Mouse (Mus musculus) MEL (cell line): ENCODE measurements around the gene Nrxn3. TPM values are rescaled to one million over a fixed set of nuclear protein-coding genes. Genes with fewer than 3 reads are reported as not detected.

ENCODE experiments used
- DNase-seq: peaks from one replicate; pipeline ENCODE4 v3.0.0; 2011; ENCODE audit warnings: low read depth, low spot score
- H3K27ac ChIP-seq: 2 replicates; pipeline ENCODE4 v1.5.1; 2012; ENCODE audit warnings: low read depth, mild to moderate bottlenecking, control low read depth, low read length, moderate library complexity; ENCODE audit not compliant: control insufficient read depth
- H3K27me3 ChIP-seq, 2 experiments: fragments of 150-350 bp in 1 of 2; sonication (generic) in 1 of 2; 2 replicates each; pipeline ENCODE4 v1.6.1; 2012; ENCODE audit warnings: low read length in 2 of 2, mild to moderate bottlenecking in 2 of 2, improper control_type of control experiment in 1 of 2, moderate library complexity in 1 of 2; ENCODE audit not compliant: insufficient read depth in 2 of 2, control insufficient read depth in 1 of 2
- H3K36me3 ChIP-seq, 2 experiments: 2 replicates each; pipeline ENCODE4 v1.6.1; 2012 to 2014; ENCODE audit warnings: low read length in 2 of 2, improper control_type of control experiment in 1 of 2, inconsistent platforms in 1 of 2, mild to moderate bottlenecking in 1 of 2; ENCODE audit not compliant: insufficient read depth in 2 of 2, control insufficient read depth in 1 of 2
- H3K4me1 ChIP-seq, 2 experiments: fragments of 150-350 bp in 1 of 2; sonication (generic) in 1 of 2; 2 replicates each; pipeline ENCODE4 v1.6.1; 2012; ENCODE audit warnings: low read length in 2 of 2, improper control_type of control experiment in 1 of 2, mild to moderate bottlenecking in 1 of 2; ENCODE audit not compliant: insufficient read depth in 2 of 2, control insufficient read depth in 1 of 2
- H3K4me3 ChIP-seq, 2 experiments: fragments of 150-350 bp in 1 of 2; sonication (generic) in 1 of 2; 2 replicates each; pipeline ENCODE4 v1.5.1; 2012; ENCODE audit warnings: low read depth in 2 of 2, low read length in 2 of 2, mild to moderate bottlenecking in 2 of 2, moderate library complexity in 2 of 2, control low read depth in 1 of 2, improper control_type of control experiment in 1 of 2; ENCODE audit not compliant: control insufficient read depth in 1 of 2, insufficient read depth in 1 of 2
- H3K79me2 ChIP-seq: 2 replicates; pipeline ENCODE4 v1.6.1; 2012; ENCODE audit warnings: mild to moderate bottlenecking, low read length, moderate library complexity; ENCODE audit not compliant: control insufficient read depth, poor library complexity, insufficient read depth
- H3K9ac ChIP-seq: 2 replicates; pipeline ENCODE4 v1.6.1; 2012; ENCODE audit warnings: low read depth, mild to moderate bottlenecking, control low read depth, low read length, moderate library complexity; ENCODE audit not compliant: control insufficient read depth, poor library complexity, severe bottlenecking
- H3K9me3 ChIP-seq: fragments of 150-350 bp; sonication (generic); replicated peaks from 2 replicates; pipeline ENCODE4 v1.6.1; 2012; ENCODE audit warnings: mild to moderate bottlenecking, low read length, improper control_type of control experiment, moderate library complexity; ENCODE audit not compliant: insufficient read depth
- BHLHE40 ChIP-seq: IDR thresholded peaks from 2 replicates; pipeline ENCODE4 v1.6.1; 2012; ENCODE audit warnings: low read depth, mild to moderate bottlenecking, inconsistent platforms, low read length, improper control_type of control experiment, borderline replicate concordance
- CHD1 ChIP-seq: IDR thresholded peaks from 2 replicates; pipeline ENCODE4 v1.6.1; 2012; ENCODE audit warnings: low read depth, mild to moderate bottlenecking, inconsistent platforms, low read length, improper control_type of control experiment
- CTCF ChIP-seq, 3 experiments: IDR thresholded peaks in 2 of 3; conservative IDR thresholded peaks in 1 of 3; 2 replicates each; pipeline ENCODE4 v1.5.1; 2011 to 2012; ENCODE audit warnings: low read length in 3 of 3, low read depth in 2 of 3, mild to moderate bottlenecking in 2 of 3, improper control_type of control experiment in 1 of 3, inconsistent platforms in 1 of 3, mixed read lengths in 1 of 3, moderate library complexity in 1 of 3; ENCODE audit not compliant: control insufficient read depth in 1 of 3, insufficient read depth in 1 of 3, poor library complexity in 1 of 3, severe bottlenecking in 1 of 3
- ELF1 ChIP-seq: IDR thresholded peaks from 2 replicates; pipeline ENCODE4 v1.6.1; 2014; ENCODE audit warnings: low read depth, mild to moderate bottlenecking, inconsistent platforms, low read length, improper control_type of control experiment, moderate library complexity
- GATA1 ChIP-seq: IDR thresholded peaks from 2 replicates; pipeline ENCODE4 v1.6.1; 2011; ENCODE audit warnings: low read depth, low read length, improper control_type of control experiment
- HCFC1 ChIP-seq: IDR thresholded peaks from 2 replicates; pipeline ENCODE4 v1.6.1; 2012; ENCODE audit warnings: low read depth, mild to moderate bottlenecking, inconsistent platforms, low read length, improper control_type of control experiment, moderate library complexity
- JUND ChIP-seq: IDR thresholded peaks from 2 replicates; pipeline ENCODE4 v1.6.1; 2011; ENCODE audit warnings: low read depth, mild to moderate bottlenecking, improper control_type of control experiment, low read length
- KAT2A ChIP-seq: conservative IDR thresholded peaks from 2 replicates; pipeline ENCODE4 v1.6.1; 2012; ENCODE audit warnings: low read depth, low read length, improper control_type of control experiment, inconsistent platforms
- MAX ChIP-seq: IDR thresholded peaks from 2 replicates; pipeline ENCODE4 v1.6.1; 2011; ENCODE audit warnings: low read length, improper control_type of control experiment
- MAZ ChIP-seq: IDR thresholded peaks from 2 replicates; pipeline ENCODE4 v1.6.1; 2012; ENCODE audit warnings: low read depth, mild to moderate bottlenecking, inconsistent platforms, low read length, improper control_type of control experiment
- MEF2A ChIP-seq: IDR thresholded peaks from 2 replicates; pipeline ENCODE4 v1.6.1; 2014; ENCODE audit warnings: low read depth, mild to moderate bottlenecking, inconsistent platforms, low read length, improper control_type of control experiment; ENCODE audit not compliant: poor library complexity, insufficient replicate concordance, severe bottlenecking; ENCODE audit errors: extremely low read depth
- MYB ChIP-seq: IDR thresholded peaks from 2 replicates; pipeline ENCODE4 v1.6.1; 2011; ENCODE audit warnings: mild to moderate bottlenecking, low read depth, low read length, improper control_type of control experiment
- NRF1 ChIP-seq: IDR thresholded peaks from 2 replicates; pipeline ENCODE4 v1.6.1; 2014; ENCODE audit warnings: low read depth, mild to moderate bottlenecking, inconsistent platforms, low read length, improper control_type of control experiment, moderate library complexity; ENCODE audit not compliant: poor library complexity, insufficient read depth, severe bottlenecking
- POLR2AphosphoS5 ChIP-seq: IDR thresholded peaks from 2 replicates; pipeline ENCODE4 v1.6.1; 2012; ENCODE audit warnings: low read depth, borderline replicate concordance, mild to moderate bottlenecking, inconsistent platforms, low read length, moderate library complexity, mixed read lengths
- RAD21 ChIP-seq: IDR thresholded peaks from 2 replicates; pipeline ENCODE4 v1.6.1; 2011; ENCODE audit warnings: mild to moderate bottlenecking, low read depth, low read length, improper control_type of control experiment
- SIN3A ChIP-seq: IDR thresholded peaks from 2 replicates; pipeline ENCODE4 v1.6.1; 2012; ENCODE audit warnings: low read length, improper control_type of control experiment, inconsistent platforms
- USF2 ChIP-seq, 2 experiments: IDR thresholded peaks; 2 replicates each; pipeline ENCODE4 v1.6.1; 2011 to 2012; ENCODE audit warnings: improper control_type of control experiment in 2 of 2, low read length in 2 of 2, borderline replicate concordance in 1 of 2, inconsistent platforms in 1 of 2, low read depth in 1 of 2, mild to moderate bottlenecking in 1 of 2; ENCODE audit not compliant: insufficient read depth in 1 of 2
- ZKSCAN1 ChIP-seq: IDR thresholded peaks from 2 replicates; pipeline ENCODE4 v1.6.1; 2012; ENCODE audit warnings: low read depth, mild to moderate bottlenecking, inconsistent platforms, low read length, improper control_type of control experiment, moderate library complexity
- polyA plus RNA-seq, 2 experiments: library from polyadenylated mRNA; stranded (reverse) in 1 of 2; unstranded in 1 of 2; fragments of >175 nt in 1 of 2; fragments of >200 nt in 1 of 2; gene quantifications; 2 replicates each; pipeline versions ENCODE4 v1.2.1 to v1.2.4; 2012; ENCODE audit warnings: low replicate concordance in 2 of 2, low read depth in 1 of 2; ENCODE audit not compliant: insufficient read length in 2 of 2, insufficient read depth in 1 of 2, missing spikeins in 1 of 2
- total RNA-seq: library from RNA; depleted of rRNA; stranded (reverse); fragments of 300-350 nt; gene quantifications from 2 replicates; pipeline ENCODE4 v1.2.3, GENCODE M21; 2012

Gene Nrxn3
- total and polyA plus RNA-seq, 3 experiments, result not detected

GRCm38 (mm10) chr12:89551291-89551690, 828.6 kb downstream of the Nrxn3 start:
- H3K4me3 ChIP-seq, result no peak overlapping the region
- TF ChIP-seq MAX (no peak), JUND (no peak), MEF2A (no peak), HCFC1 (no peak), ELF1 (no peak), SIN3A (no peak), MAZ (no peak), USF2 (IDR thresholded peaks at IDR 0.05; ENCODE audit: borderline replicate concordance in 1 of 2, insufficient read depth in 1 of 2, low read depth in 1 of 2, low read length in 2 of 2) (no peak), GATA1 (no peak), ZKSCAN1 (no peak)
- no peaks in the 10 kb centered on the region for H3K27me3 ChIP-seq
- DNase-seq, result no peak
- H3K27ac ChIP-seq, result no peak overlapping the region
- no peaks in the 10 kb centered on the region for H3K36me3 ChIP-seq
- H3K4me1 ChIP-seq, result no peaks in the 10 kb centered on the region
- no peaks in the 10 kb centered on the region for H3K79me2 ChIP-seq
- no peaks in the 10 kb centered on the region for H3K9me3 ChIP-seq
- no peak overlapping the region for H3K9ac ChIP-seq

GRCm38 (mm10) chr12:89553223-89553880, 830.7 kb downstream of the Nrxn3 start:
- no peak for TF ChIP-seq CHD1
- no peak for TF ChIP-seq NRF1
- no peak for TF ChIP-seq POLR2AphosphoS5
- no peak for TF ChIP-seq MYB
- no peak for TF ChIP-seq MEF2A
- no peak for TF ChIP-seq RAD21
- no peak for TF ChIP-seq USF2 (IDR thresholded peaks at IDR 0.05; ENCODE audit: borderline replicate concordance in 1 of 2, insufficient read depth in 1 of 2, low read depth in 1 of 2, low read length in 2 of 2)
- TF ChIP-seq CTCF (IDR thresholded peaks at IDR 0.05 in 2 of 3, conservative IDR thresholded peaks at IDR 0.05 in 1 of 3; ENCODE audit: control insufficient read depth in 1 of 3, insufficient read depth in 1 of 3, low read depth in 2 of 3, low read length in 3 of 3, poor library complexity in 1 of 3, severe bottlenecking in 1 of 3), result no peak
- TF ChIP-seq BHLHE40, result no peak
- no peak for TF ChIP-seq KAT2A
- no peak overlapping the region for H3K27ac ChIP-seq
- H3K36me3 ChIP-seq, result no peaks in the 10 kb centered on the region
- H3K4me3 ChIP-seq, result no peak overlapping the region
- no peaks in the 10 kb centered on the region for H3K9me3 ChIP-seq
- no peaks in the 10 kb centered on the region for H3K27me3 ChIP-seq
- no peak for DNase-seq
- no peak overlapping the region for H3K9ac ChIP-seq
- H3K79me2 ChIP-seq, result no peaks in the 10 kb centered on the region
- no peaks in the 10 kb centered on the region for H3K4me1 ChIP-seq
